Mouse (Mus musculus) c-Kit-positive CD71-positive TER-119-negative erythroid progenitor cells, embryonic 14.5 days (primary cell): Measurements from ENCODE around the gene Wrnip1.

Experiments
- DNase-seq: peaks from one replicate; pipeline ENCODE4 v3.0.0-alpha.2; 2013; ENCODE audit warnings: low read depth

The Wrnip1 gene

GRCm38 (mm10) chr13:32807624-32808023 lies 5.8 kb downstream of the Wrnip1 start:
- no peak for DNase-seq

- no peak for DNase-seq
Observed at GRCm38 (mm10) chr13:32819241-32819640, 17.4 kb downstream of the Wrnip1 start.

- no peak for DNase-seq
Observed at GRCm38 (mm10) chr13:32819926-32820325, 18.1 kb downstream of the Wrnip1 start.

GRCm38 (mm10) chr13:32821671-32822070 lies 19.8 kb downstream of the Wrnip1 start:
- DNase-seq, result no peak

- DNase-seq, result no peak
Observed at GRCm38 (mm10) chr13:32823126-32823525, 21.3 kb downstream of the Wrnip1 start.

- DNase-seq, result no peak
Observed at GRCm38 (mm10) chr13:32824377-32825330, 22.8 kb downstream of the Wrnip1 start.

- no peak for DNase-seq
Observed at GRCm38 (mm10) chr13:32825546-32825945, 23.7 kb downstream of the Wrnip1 start.

GRCm38 (mm10) chr13:32827111-32827822 lies 25.4 kb downstream of the Wrnip1 start:
- no peak for DNase-seq

- DNase-seq, result peak; percentile 54
Observed at GRCm38 (mm10) chr13:32827951-32828350, 26.1 kb downstream of the Wrnip1 start.

- DNase-seq, result peak; percentile 11
Observed at GRCm38 (mm10) chr13:32828886-32829285, 27.0 kb downstream of the Wrnip1 start.

GRCm38 (mm10) chr13:32831505-32832273 lies 29.9 kb downstream of the Wrnip1 start:
- DNase-seq, result no peak

- DNase-seq, result no peak
Observed at GRCm38 (mm10) chr13:32832776-32833175, 30.9 kb downstream of the Wrnip1 start.

- no peak for DNase-seq
Observed at GRCm38 (mm10) chr13:32833237-32833636, 31.4 kb downstream of the Wrnip1 start.

GRCm38 (mm10) chr13:32834513-32834912 lies 32.7 kb downstream of the Wrnip1 start:
- no peak for DNase-seq

GRCm38 (mm10) chr13:32839314-32839713 lies 37.5 kb downstream of the Wrnip1 start:
- DNase-seq, result no peak

- DNase-seq, result no peak
Observed at GRCm38 (mm10) chr13:32841349-32841748, 39.5 kb downstream of the Wrnip1 start.

GRCm38 (mm10) chr13:32846221-32846620 lies 44.4 kb downstream of the Wrnip1 start:
- no peak for DNase-seq

- DNase-seq, result no peak
Observed at GRCm38 (mm10) chr13:32849092-32849491, 47.3 kb downstream of the Wrnip1 start.

- DNase-seq, result no peak
Observed at GRCm38 (mm10) chr13:32849531-32850123, 47.8 kb downstream of the Wrnip1 start.

- DNase-seq, result no peak
Observed at GRCm38 (mm10) chr13:32850156-32850555, 48.3 kb downstream of the Wrnip1 start.

GRCm38 (mm10) chr13:32850668-32851404 lies 49.0 kb downstream of the Wrnip1 start, which contains the start of gene Serpinb1a:
TSS of gene Serpinb1a (minus strand) at chr13:32851185.
- DNase-seq, result no peak
